Mouse (Mus musculus): Measurements from ENCODE around the gene Exd1. TPM values are rescaled to one million over a fixed set of nuclear protein-coding genes. Genes with fewer than 3 reads are reported as not detected.

Gene Exd1
- polyA plus RNA-seq, 1 experiment, result 0.15 TPM

DNA sequence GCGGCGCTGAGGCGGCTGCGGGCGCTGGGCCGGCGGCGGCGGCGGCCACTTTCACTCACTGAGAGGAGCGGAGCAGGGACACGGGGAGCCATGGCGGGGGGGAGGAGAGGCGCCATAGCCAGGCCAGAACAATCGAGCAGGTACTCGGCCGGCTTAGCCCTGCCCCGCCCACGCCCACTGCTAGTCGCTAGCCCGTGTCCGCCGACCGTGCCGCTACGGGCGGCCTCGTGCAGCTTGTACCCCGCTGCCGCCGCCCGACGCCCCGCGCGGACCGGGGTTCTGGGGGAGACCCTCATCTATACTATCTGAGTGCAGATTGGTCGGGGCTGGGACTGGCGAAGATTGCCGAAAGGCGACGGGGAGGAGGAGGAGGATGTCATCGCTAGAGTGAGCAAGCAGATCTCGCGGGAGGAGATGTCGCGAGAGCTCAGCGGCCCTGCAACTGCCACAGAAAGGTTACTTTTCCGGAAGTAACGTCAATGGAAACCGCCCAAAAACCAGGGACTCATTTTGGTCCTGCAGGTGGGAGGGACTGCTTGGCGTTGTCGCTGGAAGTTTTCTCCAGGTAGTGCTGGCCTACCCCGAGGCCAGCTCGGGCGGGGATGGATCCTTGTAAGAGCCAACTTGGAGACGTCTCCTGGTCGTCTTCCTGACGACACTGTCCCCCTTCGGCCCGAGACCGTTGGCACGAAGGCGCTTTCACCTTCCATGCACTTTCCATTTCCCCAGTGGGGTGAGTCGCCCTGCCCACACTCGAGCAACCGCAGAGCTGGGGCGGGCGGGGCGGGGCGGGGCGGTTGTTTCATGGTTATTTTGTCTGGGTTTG lies 69.6 kb downstream of the Exd1 start, which contains the start of gene Ino80:
Gene Ino80, minus strand, starts transcription at position 117 of the 826 bp plus-strand sequence.
- peak; percentile 27; the same call in 1 of the 2 replicates for TF ChIP-seq CTCF (IDR thresholded peaks at IDR 0.05; ENCODE audit: borderline replicate concordance, control insufficient read depth, extremely low read depth, insufficient read depth, low read length, poor library complexity)
- TF ChIP-seq POLR2A (IDR thresholded peaks at IDR 0.05; ENCODE audit: control insufficient read depth, extremely low read depth, insufficient read depth, low read length, poor library complexity), result peak; percentile 71; the same call in 1 of the 2 replicates
- DNase-seq, result peak; percentile 98

DNA sequence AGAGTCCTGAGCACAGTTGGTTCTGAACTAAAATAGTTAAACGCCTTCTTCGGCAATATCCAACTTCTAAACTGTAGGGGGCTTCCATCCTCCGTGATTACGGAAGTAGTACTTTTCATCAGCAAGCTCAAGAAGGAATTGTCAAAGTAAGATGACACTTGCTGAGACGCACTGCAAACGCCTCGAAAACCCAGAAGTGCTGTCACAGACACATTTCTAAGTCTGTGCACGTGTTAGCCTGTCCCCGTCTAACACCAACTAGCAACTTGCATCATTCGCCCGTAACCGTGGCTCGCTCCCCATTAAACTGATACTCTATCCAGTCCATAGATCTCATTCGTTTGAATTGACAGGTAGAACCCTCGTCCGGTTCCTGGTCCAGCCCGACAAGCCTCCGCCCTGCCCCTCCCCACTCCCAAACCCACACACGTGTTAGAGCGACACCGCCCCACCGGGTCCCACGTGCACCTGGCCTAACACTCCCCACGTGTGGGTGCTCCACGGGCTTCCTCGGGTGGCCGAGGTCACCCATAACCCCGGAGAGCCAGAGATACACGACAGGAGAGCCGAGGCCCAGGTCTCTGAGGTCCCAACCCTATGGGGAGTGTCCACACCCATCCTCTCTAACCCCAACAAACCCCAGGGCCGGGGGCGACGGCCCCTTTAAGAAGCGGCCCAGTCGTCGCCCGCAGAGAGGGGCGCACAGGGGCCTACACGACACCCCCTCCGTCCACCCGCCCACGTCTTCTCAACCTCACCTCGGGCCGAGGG lies 70.6 kb downstream of the Exd1 start:
- Histone ChIP-seq H3K27me3 (ENCODE audit: control insufficient read depth, insufficient read depth, low read length) (no peaks in the 10 kb centered on the region), H3K4me3 (ENCODE audit: control insufficient read depth, insufficient read depth, low read length) (peak overlapping the region; percentile 69), H3K36me3 (ENCODE audit: control insufficient read depth, insufficient read depth, low read length) (no peaks in the 10 kb centered on the region), H3K27ac (ENCODE audit: control insufficient read depth, insufficient read depth, low read length) (peak overlapping the region; percentile 45), H3K4me1 (replicated peaks; ENCODE audit: control insufficient read depth, insufficient read depth, low read length) (no peaks in the 10 kb centered on the region)
- TF ChIP-seq POLR2A (IDR thresholded peaks at IDR 0.05; ENCODE audit: control insufficient read depth, extremely low read depth, insufficient read depth, low read length, poor library complexity) (0 out of 2 replicates have a peak, but pooled peaks have one; percentile 24), CTCF (IDR thresholded peaks at IDR 0.05; ENCODE audit: borderline replicate concordance, control insufficient read depth, extremely low read depth, insufficient read depth, low read length, poor library complexity) (0 out of 2 replicates have a peak, but pooled peaks have one; percentile 24)
- under 1% methylated on average over 44 of the region's 44 CpGs for WGBS
- peak; percentile 76 for DNase-seq

More for the DNA sequence above, 69.6 kb downstream of the Exd1 start, which contains the start of gene Ino80:
- Histone ChIP-seq H3K27ac (ENCODE audit: control insufficient read depth, insufficient read depth, low read length) (peak within 1 kb of the TSS; percentile 91), H3K27me3 (ENCODE audit: control insufficient read depth, insufficient read depth, low read length) (no peaks in the 10 kb centered on the region), H3K4me3 (ENCODE audit: control insufficient read depth, insufficient read depth, low read length) (peak within 1 kb of the TSS; percentile 73), H3K36me3 (ENCODE audit: control insufficient read depth, insufficient read depth, low read length) (no peaks in the 10 kb centered on the region), H3K4me1 (replicated peaks; ENCODE audit: control insufficient read depth, insufficient read depth, low read length) (no peaks in the 10 kb centered on the region)
- under 1% methylated on average over 71 of the region's 72 CpGs for WGBS

DNA sequence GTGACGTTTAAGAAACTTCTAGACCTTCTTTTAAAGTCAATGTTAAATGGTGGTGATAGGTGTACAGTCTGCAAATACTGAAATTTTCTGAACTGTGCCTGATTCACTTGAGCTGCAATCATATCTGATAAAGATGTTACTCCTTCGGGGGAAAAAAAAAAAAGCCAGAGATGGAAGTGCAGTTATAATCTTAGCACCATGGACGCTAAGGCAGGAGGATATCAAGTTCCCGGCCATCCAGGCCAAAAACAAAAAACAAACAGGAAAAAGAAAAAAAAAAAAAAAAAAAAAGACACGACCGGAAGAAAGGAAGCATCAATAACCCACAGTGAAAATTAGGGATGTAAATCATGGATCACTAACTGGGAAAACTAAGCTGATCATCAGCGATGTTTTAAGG lies 71.3 kb downstream of the Exd1 start:
- no peak overlapping the region for H3K27ac ChIP-seq (ENCODE audit: control insufficient read depth, insufficient read depth, low read length)
- no peaks in the 10 kb centered on the region for H3K36me3 ChIP-seq (ENCODE audit: control insufficient read depth, insufficient read depth, low read length)

More for the DNA sequence above, 71.3 kb downstream of the Exd1 start:
- WGBS, result 9% methylated on average over 7 of the region's 7 CpGs
- TF ChIP-seq POLR2A (IDR thresholded peaks at IDR 0.05; ENCODE audit: control insufficient read depth, extremely low read depth, insufficient read depth, low read length, poor library complexity) (no peak), CTCF (IDR thresholded peaks at IDR 0.05; ENCODE audit: borderline replicate concordance, control insufficient read depth, extremely low read depth, insufficient read depth, low read length, poor library complexity) (no peak)
- no peaks in the 10 kb centered on the region for H3K4me1 ChIP-seq (replicated peaks; ENCODE audit: control insufficient read depth, insufficient read depth, low read length)
- no peaks in the 10 kb centered on the region for H3K27me3 ChIP-seq (ENCODE audit: control insufficient read depth, insufficient read depth, low read length)
- H3K4me3 ChIP-seq (ENCODE audit: control insufficient read depth, insufficient read depth, low read length), result no peak overlapping the region
- DNase-seq, result no peak

Other genes with a start within 250 kb of the Exd1 start
- 17.6 and 18.9 TPM in 2 replicates for gene Dll4, start 221.8 kb downstream of the Exd1 start, polyA plus RNA-seq (2012; rRNA removed)
- 1.1 TPM in 2 replicates for gene Chac1, start 196.4 kb downstream of the Exd1 start, polyA plus RNA-seq (2012; rRNA removed)
- 16.1 and 17.4 TPM in 2 replicates for gene Ino80, start 69.9 kb downstream of the Exd1 start, polyA plus RNA-seq (2012; rRNA removed)
- gene Chp1, start 70 bp upstream of the Exd1 start, polyA plus RNA-seq (2012; rRNA removed), result 78.5 and 86.2 TPM in 2 replicates
- gene Nusap1, start 70.7 kb upstream of the Exd1 start, polyA plus RNA-seq (2012; rRNA removed), result 11.1 and 13.5 TPM in 2 replicates
- 21.8 and 30.0 TPM in 2 replicates for gene Oip5, start 70.8 kb upstream of the Exd1 start, polyA plus RNA-seq (2012; rRNA removed)
- 4.1 and 5.0 TPM in 2 replicates for gene Ndufaf1, start 115.2 kb upstream of the Exd1 start, polyA plus RNA-seq (2012; rRNA removed)
- gene Rtf1, start 127.4 kb upstream of the Exd1 start, polyA plus RNA-seq (2012; rRNA removed), result 17.3 and 21.0 TPM in 2 replicates
- 4.8 and 4.9 TPM in 2 replicates for gene Itpka, start 194.7 kb upstream of the Exd1 start, polyA plus RNA-seq (2012; rRNA removed)
- gene Ltk, start 212.8 kb upstream of the Exd1 start, polyA plus RNA-seq (2012; rRNA removed), result 11.5 and 13.0 TPM in 2 replicates
- 54.6 and 64.4 TPM in 2 replicates for gene Rpap1, start 239.9 kb upstream of the Exd1 start, polyA plus RNA-seq (2012; rRNA removed)

Data from thymus, adult 2 months (tissue).